ENCODE assay signal across 33 mouse cellular contexts in the genomic region with DNA sequence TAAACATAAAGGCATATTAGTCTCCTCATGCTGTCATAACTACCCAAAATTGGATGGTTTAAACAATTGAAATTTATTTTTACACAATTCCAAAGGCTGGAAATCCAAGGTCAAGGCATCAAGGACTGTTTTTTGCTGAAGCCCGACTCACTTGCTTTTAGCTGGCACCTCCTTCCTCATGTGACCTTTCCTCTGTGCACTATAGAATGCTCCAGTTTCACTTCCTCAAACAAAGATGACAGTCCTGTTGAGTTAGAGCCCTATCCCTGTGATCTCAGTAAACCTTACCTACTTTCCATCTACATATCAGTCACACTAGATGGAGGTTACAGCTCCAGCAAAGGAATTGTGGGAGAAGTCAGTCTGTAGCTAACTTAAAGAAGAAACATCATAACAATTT. TPM values are rescaled to one million over a fixed set of nuclear protein-coding genes. Genes with fewer than 3 reads are reported as not detected.
DNase-seq lines count a peak whose midpoint lies in the region; ATAC-seq and TF ChIP-seq lines count a peak whose summit lies in the region.
"Had no signal": no experiment of that assay in that cellular context is flagged by ENCODE, and none has a peak within 500 bp of the region (broad histone marks: within the 10 kb centered on the region; RNA-seq: fewer than 3 reads in every experiment).

No protein-coding gene starts in this region.

- dilution Hi-C loops in CH12.LX (cut with MboI; ENCODE audit: extremely low pct_ligation_motif_present, extremely low pct_unique_long_range_greater_than_20kb, low sequenced_read_pairs) = no loop called here

- ATAC-seq in midbrain, embryonic 11.5 days (ENCODE audit: low FRiP score) = no peak
- ATAC-seq in midbrain, embryonic 15.5 days (replicated peaks) = no peak
- peak; percentile 91 for ATAC-seq in granulocyte monocyte progenitor cell, adult 5-6 weeks (replicated peaks; ENCODE audit: poor library complexity, severe bottlenecking)
- ATAC-seq in neutrophil, adult 5-6 weeks (ENCODE audit: extremely low read depth, insufficient number of reproducible peaks, low FRiP score, poor library complexity, severe bottlenecking) = peak; percentile 90
- no peak for ATAC-seq in erythroid progenitor cell, adult 5-6 weeks (replicated peaks; ENCODE audit: low FRiP score, poor library complexity, severe bottlenecking)
- ATAC-seq: forebrain, embryonic 14.5 days; inflammation-experienced regulatory T-cells, adult 6 months; Patski had no signal

- peak; percentile 41 for DNase-seq in midbrain, embryonic 11.5 days (ENCODE audit: low spot score, missing footprints)
- peak; percentile 82 for DNase-seq in CH12.LX (ENCODE audit: extremely low read depth)
- no peak for DNase-seq in kidney, adult 8-10 months
- DNase-seq: adrenal gland, postnatal 36 days; cerebellum, adult 11 months; cerebellum, postnatal 14 days; gastrocnemius, postnatal 25 days; kidney, adult 18-20 months; left cerebral cortex, postnatal 4 days; lung, embryonic 14.5 days; thymus, postnatal 36 days had no signal

- 63% methylated on average over 1 of the region's 1 CpGs for WGBS in midbrain, embryonic 11.5 days
- WGBS in midbrain, embryonic 15.5 days = 62% methylated on average over 1 of the region's 1 CpGs

- peak; percentile 92 for TF ChIP-seq EP300 in CH12.LX (IDR thresholded peaks at IDR 0.05; ENCODE audit: low read length)

- TF ChIP-seq POLR2A in CH12.LX (IDR thresholded peaks at IDR 0.05; ENCODE audit: low read depth, low read length) = no peak

- no peaks in the 10 kb centered on the region for H3K79me2 ChIP-seq in CH12.LX (replicated peaks; ENCODE audit: control insufficient read depth, extremely low read depth, insufficient read depth, poor library complexity, severe bottlenecking)

- H3K27me3 ChIP-seq in midbrain, embryonic 11.5 days (ENCODE audit: control insufficient read depth, insufficient read depth, low read length) = no peaks in the 10 kb centered on the region
- H3K27me3 ChIP-seq in midbrain, embryonic 15.5 days (replicated peaks) = no peaks in the 10 kb centered on the region
- no peaks in the 10 kb centered on the region for H3K27me3 ChIP-seq in CH12.LX (replicated peaks)
- H3K27me3 ChIP-seq: embryonic facial prominence, embryonic 13.5 days; neural tube, embryonic 15.5 days had no signal

- no peak overlapping the region for H3K4me2 ChIP-seq in midbrain, embryonic 11.5 days
- H3K4me2 ChIP-seq in midbrain, embryonic 15.5 days = no peak overlapping the region
- peak overlapping the region; percentile 38; the same call in 1 of the 2 replicates for H3K4me2 ChIP-seq in CH12.LX (ENCODE audit: insufficient read depth, low read depth, poor library complexity, severe bottlenecking)
- H3K4me2 ChIP-seq: embryonic facial prominence, embryonic 13.5 days; hindbrain, embryonic 14.5 days; limb, embryonic 15.5 days; lung, embryonic 14.5 days; neural tube, embryonic 15.5 days had no signal

- in situ Hi-C loops in CH12.LX (cut with MboI; ENCODE audit: low pct_ligation_motif_present, low pct_unique_long_range_greater_than_20kb, low sequenced_read_pairs) = no loop called here

- TF ChIP-seq RAD21 in CH12.LX (IDR thresholded peaks at IDR 0.05; ENCODE audit: low read depth, low read length) = no peak

- no peaks in the 10 kb centered on the region for H3K9me3 ChIP-seq in midbrain, embryonic 11.5 days (ENCODE audit: control insufficient read depth, low read length)
- no peaks in the 10 kb centered on the region for H3K9me3 ChIP-seq in midbrain, embryonic 15.5 days
- no peaks in the 10 kb centered on the region for H3K9me3 ChIP-seq in CH12.LX (replicated peaks; ENCODE audit: low read length)
- H3K9me3 ChIP-seq: embryonic facial prominence, embryonic 13.5 days; limb, embryonic 15.5 days; neural tube, embryonic 15.5 days had no signal

- H3K4me3 ChIP-seq in midbrain, embryonic 11.5 days (ENCODE audit: low read depth, low read length) = no peak overlapping the region
- H3K4me3 ChIP-seq in midbrain, embryonic 15.5 days = no peak overlapping the region
- H3K4me3 ChIP-seq in CH12.LX (replicated peaks in 1 of 3; ENCODE audit: low read depth in 2 of 3, low read length in 2 of 3, poor library complexity in 1 of 3) = no peak overlapping the region
- H3K4me3 ChIP-seq: embryonic facial prominence, embryonic 13.5 days; left cerebral cortex, adult 2 months; limb, embryonic 15.5 days; neural tube, embryonic 15.5 days had no signal

- no peaks in the 10 kb centered on the region for H3K4me1 ChIP-seq in midbrain, embryonic 11.5 days (ENCODE audit: control insufficient read depth, insufficient read depth, low read length)
- H3K4me1 ChIP-seq in midbrain, embryonic 15.5 days = no peaks in the 10 kb centered on the region
- peaks cover 13 to 52% of the 10 kb centered on the region in 2 experiments; a peak in 3 of 4 replicates for H3K4me1 ChIP-seq in CH12.LX (ENCODE audit: control insufficient read depth in 1 of 2, insufficient read depth in 2 of 2)
- H3K4me1 ChIP-seq: embryonic facial prominence, embryonic 13.5 days; limb, embryonic 15.5 days; neural tube, embryonic 15.5 days had no signal

- no peaks in the 10 kb centered on the region for H3K36me3 ChIP-seq in midbrain, embryonic 11.5 days (ENCODE audit: control insufficient read depth, insufficient read depth, low read length)
- H3K36me3 ChIP-seq in midbrain, embryonic 15.5 days (replicated peaks) = no peaks in the 10 kb centered on the region
- H3K36me3 ChIP-seq in CH12.LX (replicated peaks in 1 of 2; ENCODE audit: control insufficient read depth in 1 of 2, insufficient read depth in 1 of 2, low read length in 1 of 2) = no peaks in the 10 kb centered on the region
- H3K36me3 ChIP-seq: embryonic facial prominence, embryonic 13.5 days; limb, embryonic 15.5 days; neural tube, embryonic 15.5 days had no signal

- H3K9ac ChIP-seq in midbrain, embryonic 11.5 days (ENCODE audit: low read length) = no peak overlapping the region
- H3K9ac ChIP-seq in midbrain, embryonic 15.5 days = no peak overlapping the region
- no peak overlapping the region for H3K9ac ChIP-seq in CH12.LX (ENCODE audit: insufficient read depth, low read depth)
- H3K9ac ChIP-seq: embryonic facial prominence, embryonic 13.5 days; hindbrain, embryonic 14.5 days; limb, embryonic 15.5 days; liver, embryonic 14.5 days; lung, embryonic 14.5 days; neural tube, embryonic 15.5 days had no signal

- no peak overlapping the region for H3K27ac ChIP-seq in midbrain, embryonic 11.5 days (ENCODE audit: low read depth, low read length)
- H3K27ac ChIP-seq in midbrain, embryonic 15.5 days = no peak overlapping the region
- no peak overlapping the region for H3K27ac ChIP-seq in CH12.LX (ENCODE audit: insufficient read depth, low read depth)
- H3K27ac ChIP-seq: embryonic facial prominence, embryonic 13.5 days; hindbrain, embryonic 14.5 days; kidney, postnatal 0 days; left cerebral cortex, adult 2 months; limb, embryonic 15.5 days; liver, embryonic 14.5 days; neural tube, embryonic 15.5 days had no signal

- no peak for TF ChIP-seq CTCF in CH12.LX (conservative IDR thresholded peaks at IDR 0.05 in 1 of 2, IDR thresholded peaks at IDR 0.05 in 1 of 2; ENCODE audit: low read depth in 2 of 2, low read length in 2 of 2)

TF ChIP-seq in CH12.LX, 34 proteins besides CTCF, POLR2A, EP300 and RAD21 (continues in another document):
- TF ChIP-seq HCFC1 (IDR thresholded peaks at IDR 0.05; ENCODE audit: low read depth, low read length) (no peak), MAFK (IDR thresholded peaks at IDR 0.05; ENCODE audit: insufficient replicate concordance, low read length) (no peak), CHD1 (IDR thresholded peaks at IDR 0.05; ENCODE audit: low read depth, low read length) (no peak), BHLHE40 (IDR thresholded peaks at IDR 0.05; ENCODE audit: low read depth, low read length) (peak; percentile 95), ETS1 (conservative IDR thresholded peaks at IDR 0.05; ENCODE audit: low read depth, low read length) (peak; percentile 54; the same call in 1 of the 2 replicates)

RNA-seq across cellular contexts. Expression of a gene that starts 21.3 kb away (rescaled TPM):
- 13.1 and 14.4 TPM in 2 replicates for polyA plus RNA-seq in midbrain, embryonic 11.5 days (2014; fragmentation: Nextera tagmentation; extraction: Ambion mirVana)
- polyA plus RNA-seq in midbrain, embryonic 15.5 days (2015; fragmentation: Nextera tagmentation; extraction: Ambion mirVana) = 17.1 and 19.8 TPM in 2 replicates
- 7.3 and 8.2 TPM in 2 replicates for total RNA-seq in CH12.LX (2012; rRNA removed)
- total RNA-seq in CH12.LX (2014; rRNA removed) = 1.9 and 2.0 TPM in 2 replicates
- polyA plus RNA-seq in CH12.LX (2012; ENCODE audit: insufficient read length, low read depth) = 4.4 and 6.0 TPM in 2 replicates
- 42.5 and 55.4 TPM in 2 replicates for total RNA-seq in granulocyte monocyte progenitor cell, adult 5-6 weeks (2014; fragmentation: Nextera tagmentation)
- 15.5 and 17.5 TPM in 2 replicates for total RNA-seq in granulocyte monocyte progenitor cell, adult 5-6 weeks (2017)
- total RNA-seq in neutrophil, adult 5-6 weeks (2017) = 31.4 and 33.9 TPM in 2 replicates
- total RNA-seq in erythroid progenitor cell, adult 5-6 weeks (2015; ENCODE audit: low replicate concordance) = 122 and 151 TPM in 2 replicates
- total RNA-seq in erythroid progenitor cell, adult 5-6 weeks (2017; ENCODE audit: low replicate concordance) = 92.4 and 131 TPM in 2 replicates

RNA-seq across cellular contexts. Expression of a gene that starts 30.6 kb away (rescaled TPM):
- not detected in 2 replicates for polyA plus RNA-seq in midbrain, embryonic 11.5 days (2014; fragmentation: Nextera tagmentation; extraction: Ambion mirVana)
- polyA plus RNA-seq in midbrain, embryonic 15.5 days (2015; fragmentation: Nextera tagmentation; extraction: Ambion mirVana) = not detected in 2 replicates
- not detected in 2 replicates for total RNA-seq in CH12.LX (2012; rRNA removed)
- total RNA-seq in CH12.LX (2014; rRNA removed) = not detected in 2 replicates
- polyA plus RNA-seq in CH12.LX (2012; ENCODE audit: insufficient read length, low read depth) = not detected in 2 replicates
- not detected in 2 replicates for total RNA-seq in granulocyte monocyte progenitor cell, adult 5-6 weeks (2014; fragmentation: Nextera tagmentation)
- total RNA-seq in granulocyte monocyte progenitor cell, adult 5-6 weeks (2017) = not detected in 2 replicates
- total RNA-seq in neutrophil, adult 5-6 weeks (2017) = not detected in 2 replicates
- total RNA-seq in erythroid progenitor cell, adult 5-6 weeks (2015; ENCODE audit: low replicate concordance) = not detected in 2 replicates
- not detected in 2 replicates for total RNA-seq in erythroid progenitor cell, adult 5-6 weeks (2017; ENCODE audit: low replicate concordance)
- total RNA-seq: adrenal gland, adult 18-20 months; adrenal gland, postnatal 36 days; gastrocnemius, postnatal 25 days; heart, adult 8-10 months; heart, postnatal 25 days; layer of hippocampus, postnatal 10 days; left cerebral cortex, adult 2 months; left cerebral cortex, postnatal 4 days; midbrain, postnatal 0 days had no signal
- polyA plus RNA-seq: embryonic facial prominence, embryonic 13.5 days; forebrain, embryonic 14.5 days; heart, embryonic 14.5 days; hindbrain, embryonic 14.5 days; kidney, postnatal 0 days; large intestine, adult 2 months; limb, embryonic 15.5 days; liver, embryonic 14.5 days; lung, embryonic 14.5 days; midbrain, postnatal 0 days; neural tube, embryonic 15.5 days; Patski; stomach, embryonic 14.5 days had no signal

RNA-seq across cellular contexts. Expression of a gene that starts 46.7 kb away (rescaled TPM):
- polyA plus RNA-seq in midbrain, embryonic 11.5 days (2014; fragmentation: Nextera tagmentation; extraction: Ambion mirVana) = 1.6 and 2.1 TPM in 2 replicates
- polyA plus RNA-seq in midbrain, embryonic 15.5 days (2015; fragmentation: Nextera tagmentation; extraction: Ambion mirVana) = 0.92 and 1.4 TPM in 2 replicates
- not detected in 2 replicates for total RNA-seq in CH12.LX (2012; rRNA removed)
- not detected in 2 replicates for total RNA-seq in CH12.LX (2014; rRNA removed)
- not detected in 2 replicates for polyA plus RNA-seq in CH12.LX (2012; ENCODE audit: insufficient read length, low read depth)
- 5.2 and 12.4 TPM in 2 replicates for total RNA-seq in granulocyte monocyte progenitor cell, adult 5-6 weeks (2014; fragmentation: Nextera tagmentation)
- 17.6 and 35.0 TPM in 2 replicates for total RNA-seq in granulocyte monocyte progenitor cell, adult 5-6 weeks (2017)
- 0.86 and 1.4 TPM in 2 replicates for total RNA-seq in neutrophil, adult 5-6 weeks (2017)
- total RNA-seq in erythroid progenitor cell, adult 5-6 weeks (2015; ENCODE audit: low replicate concordance) = not detected in 2 replicates
- 1.7 and 2.0 TPM in 2 replicates for total RNA-seq in erythroid progenitor cell, adult 5-6 weeks (2017; ENCODE audit: low replicate concordance)
- polyA plus RNA-seq: inflammation-experienced regulatory T-cells, adult 6 months; Patski had no signal

Comparison
In these comparisons a context has a peak if more than half of its experiments do, and no peak if none do; other contexts are left out.
1. ATAC-seq: peak in granulocyte monocyte progenitor cell, adult 5-6 weeks (single experiment) and neutrophil, adult 5-6 weeks (single experiment); none in midbrain, embryonic 11.5 days (single experiment), midbrain, embryonic 15.5 days (single experiment) and erythroid progenitor cell, adult 5-6 weeks (single experiment).
2. DNase-seq: peak in midbrain, embryonic 11.5 days (single experiment) and CH12.LX (single experiment); none in kidney, adult 8-10 months (0 of 2).